Mouse (Mus musculus) liver, embryonic 16.5 days (tissue): ENCODE measurements around the gene Tmtc1. TPM values are rescaled to one million over a fixed set of nuclear protein-coding genes. Genes with fewer than 3 reads are reported as not detected.

Source experiments
- ATAC-seq: fragments of 200-750 bp; cut with Nextera tagmentation; 2 replicates; pipeline ENCODE4 v1.8.0; 2017; ENCODE audit warnings: low read depth, mild to moderate bottlenecking, moderate number of reproducible peaks, moderate library complexity
- H3K27ac ChIP-seq: fragments of 300-500 bp; sonication (generic); 2 replicates; pipeline ENCODE4 v1.5.1; 2014; ENCODE audit warnings: mild to moderate bottlenecking, low read length
- H3K27me3 ChIP-seq: fragments of 300-500 bp; sonication (generic); 2 replicates; pipeline ENCODE4 v1.6.1; 2014; ENCODE audit warnings: low read depth, low read length, mixed read lengths; ENCODE audit not compliant: control insufficient read depth, insufficient read depth
- H3K36me3 ChIP-seq: fragments of 300-500 bp; sonication (generic); 2 replicates; pipeline ENCODE4 v1.6.1; 2014; ENCODE audit warnings: mild to moderate bottlenecking; ENCODE audit not compliant: control insufficient read depth, insufficient read depth
- H3K4me1 ChIP-seq: fragments of 300-500 bp; sonication (generic); 2 replicates; pipeline ENCODE4 v1.6.1; 2014; ENCODE audit warnings: low read depth, low read length, mixed read lengths; ENCODE audit not compliant: control insufficient read depth
- H3K4me2 ChIP-seq: fragments of 300-500 bp; sonication (generic); 2 replicates; pipeline ENCODE4 v1.6.1; 2014; ENCODE audit warnings: low read depth, low read length, mixed read lengths
- H3K4me3 ChIP-seq: fragments of 300-500 bp; sonication (generic); 2 replicates; pipeline ENCODE4 v1.5.1; 2014; ENCODE audit warnings: low read depth, mild to moderate bottlenecking, low read length
- H3K9ac ChIP-seq: fragments of 300-500 bp; sonication (generic); 2 replicates; pipeline ENCODE4 v1.6.1; 2014; ENCODE audit warnings: low read depth, low read length
- H3K9me3 ChIP-seq: fragments of 300-500 bp; sonication (generic); replicated peaks from 2 replicates; pipeline ENCODE4 v1.6.1; 2016; ENCODE audit warnings: low read length; ENCODE audit not compliant: control insufficient read depth
- WGBS: fragments of 180-500 bp; shearing (Covaris S2); extraction: QIAGEN DNeasy Blood & Tissue Kit; methylation state at CpG from one replicate; pipeline ENCODE4 v1.1.7; 2014; ENCODE audit not compliant: insufficient replicate concordance; 5-methylcytosine and 5-hydroxymethylcytosine counted together
- polyA plus RNA-seq: library from polyadenylated mRNA; unstranded; fragments of >200 nt; fragmentation: Nextera tagmentation; extraction: Ambion mirVana; gene quantifications from 2 replicates; pipeline ENCODE4 v1.2.1, GENCODE M21; 2015

The Tmtc1 gene
- polyA plus RNA-seq, 1 experiment from 2014 or later, result 0.06 TPM

- no peak overlapping the region for H3K4me3 ChIP-seq
Observed at GRCm38 (mm10) chr6:148441871-148442270, 2.3 kb downstream of the Tmtc1 start.

GRCm38 (mm10) chr6:148439101-148439500, 5.1 kb downstream of the Tmtc1 start:
- Histone ChIP-seq H3K36me3 (no peaks in the 10 kb centered on the region), H3K9me3 (no peaks in the 10 kb centered on the region), H3K9ac (no peak overlapping the region), H3K4me1 (no peaks in the 10 kb centered on the region), H3K4me2 (no peak overlapping the region), H3K4me3 (no peak overlapping the region), H3K27me3 (peaks cover 32% of the 10 kb centered on the region), H3K27ac (no peak overlapping the region)
- ATAC-seq, result no peak
- 54% methylated on average over 4 of the region's 4 CpGs for WGBS

More at GRCm38 (mm10) chr6:148441871-148442270, 2.3 kb downstream of the Tmtc1 start:
- WGBS, result 13% methylated on average over 5 of the region's 5 CpGs
- Histone ChIP-seq H3K27me3 (peaks cover 58% of the 10 kb centered on the region), H3K36me3 (no peaks in the 10 kb centered on the region), H3K4me1 (no peaks in the 10 kb centered on the region; the same call in 1 of the 2 replicates), H3K4me2 (no peak overlapping the region), H3K9ac (no peak overlapping the region), H3K9me3 (no peaks in the 10 kb centered on the region), H3K27ac (no peak overlapping the region)
- no peak for ATAC-seq

- H3K9ac ChIP-seq, result no peak overlapping the region
- H3K36me3 ChIP-seq, result no peaks in the 10 kb centered on the region
- H3K4me2 ChIP-seq, result no peak overlapping the region
- 50% methylated on average over 1 of the region's 1 CpGs for WGBS
- no peaks in the 10 kb centered on the region for H3K4me1 ChIP-seq
- ATAC-seq, result no peak
- no peak overlapping the region for H3K4me3 ChIP-seq
- peaks cover 17% of the 10 kb centered on the region for H3K27me3 ChIP-seq
- H3K27ac ChIP-seq, result no peak overlapping the region
- H3K9me3 ChIP-seq, result no peaks in the 10 kb centered on the region
Observed at GRCm38 (mm10) chr6:148437565-148437964, 6.6 kb downstream of the Tmtc1 start.

GRCm38 (mm10) chr6:148436441-148437001, 7.7 kb downstream of the Tmtc1 start:
- Histone ChIP-seq H3K4me2 (no peak overlapping the region), H3K4me1 (no peaks in the 10 kb centered on the region), H3K9ac (no peak overlapping the region), H3K36me3 (no peaks in the 10 kb centered on the region), H3K9me3 (no peaks in the 10 kb centered on the region), H3K27me3 (peaks cover 6% of the 10 kb centered on the region), H3K27ac (no peak overlapping the region), H3K4me3 (no peak overlapping the region)
- WGBS, result 49% methylated on average over 7 of the region's 7 CpGs
- no peak for ATAC-seq

GRCm38 (mm10) chr6:148421577-148421976, 22.6 kb downstream of the Tmtc1 start:
- WGBS, result 52% methylated on average over 7 of the region's 7 CpGs
- H3K27ac ChIP-seq, result no peak overlapping the region
- H3K4me2 ChIP-seq, result no peak overlapping the region
- no peak overlapping the region for H3K4me3 ChIP-seq
- no peaks in the 10 kb centered on the region for H3K36me3 ChIP-seq
- H3K4me1 ChIP-seq, result no peaks in the 10 kb centered on the region
- H3K27me3 ChIP-seq, result no peaks in the 10 kb centered on the region
- H3K9me3 ChIP-seq, result no peaks in the 10 kb centered on the region
- H3K9ac ChIP-seq, result no peak overlapping the region
- ATAC-seq, result no peak

- H3K27me3 ChIP-seq, result no peaks in the 10 kb centered on the region
- 53% methylated on average over 6 of the region's 6 CpGs for WGBS
- H3K4me2 ChIP-seq, result no peak overlapping the region
- H3K9me3 ChIP-seq, result no peaks in the 10 kb centered on the region
- no peaks in the 10 kb centered on the region for H3K36me3 ChIP-seq
- no peaks in the 10 kb centered on the region for H3K4me1 ChIP-seq
- no peak overlapping the region for H3K9ac ChIP-seq
- H3K27ac ChIP-seq, result no peak overlapping the region
- H3K4me3 ChIP-seq, result no peak overlapping the region
- ATAC-seq, result no peak
Observed at GRCm38 (mm10) chr6:148420387-148420786, 23.8 kb downstream of the Tmtc1 start.

GRCm38 (mm10) chr6:148416597-148416996, 27.6 kb downstream of the Tmtc1 start:
- no peaks in the 10 kb centered on the region for H3K36me3 ChIP-seq
- no peak overlapping the region for H3K4me3 ChIP-seq
- no peaks in the 10 kb centered on the region for H3K27me3 ChIP-seq
- H3K9me3 ChIP-seq, result no peaks in the 10 kb centered on the region
- WGBS, result 55% methylated on average over 2 of the region's 2 CpGs
- ATAC-seq, result no peak
- no peak overlapping the region for H3K9ac ChIP-seq
- H3K4me2 ChIP-seq, result no peak overlapping the region
- H3K27ac ChIP-seq, result no peak overlapping the region
- H3K4me1 ChIP-seq, result no peaks in the 10 kb centered on the region

GRCm38 (mm10) chr6:148413638-148414037, 30.6 kb downstream of the Tmtc1 start:
- H3K4me2 ChIP-seq, result no peak overlapping the region
- H3K4me1 ChIP-seq, result no peaks in the 10 kb centered on the region
- no peaks in the 10 kb centered on the region for H3K36me3 ChIP-seq
- H3K27ac ChIP-seq, result no peak overlapping the region
- no peak overlapping the region for H3K9ac ChIP-seq
- no peaks in the 10 kb centered on the region for H3K9me3 ChIP-seq
- no peak for ATAC-seq
- no peak overlapping the region for H3K4me3 ChIP-seq
- no peaks in the 10 kb centered on the region; the same call in 1 of the 2 replicates for H3K27me3 ChIP-seq

- Histone ChIP-seq H3K9me3 (no peaks in the 10 kb centered on the region), H3K4me3 (no peak overlapping the region), H3K4me2 (no peak overlapping the region), H3K27me3 (no peaks in the 10 kb centered on the region; the same call in 1 of the 2 replicates), H3K9ac (no peak overlapping the region), H3K27ac (no peak overlapping the region), H3K4me1 (no peaks in the 10 kb centered on the region), H3K36me3 (no peaks in the 10 kb centered on the region)
- 55% methylated on average over 2 of the region's 2 CpGs for WGBS
- no peak for ATAC-seq
Observed at GRCm38 (mm10) chr6:148406792-148407490, 37.2 kb downstream of the Tmtc1 start.
